In genomic region chr12:26617969-26618368, GRCm38 (mm10) we compare ENCODE assay signal across 16 mouse cellular contexts.
"Had no signal": no experiment of that assay in that cellular context is flagged by ENCODE, and none has a peak within 500 bp of the region (broad histone marks: within the 10 kb centered on the region; RNA-seq: fewer than 3 reads in every experiment).

No protein-coding gene starts in this region.

- H3K4me2 ChIP-seq: kidney, embryonic 15.5 days; liver, embryonic 11.5 days; liver, embryonic 15.5 days; lung, embryonic 14.5 days; midbrain, embryonic 12.5 days; neural tube, embryonic 13.5 days; stomach, embryonic 15.5 days had no signal

- H3K4me1 ChIP-seq: kidney, embryonic 15.5 days; liver, embryonic 15.5 days; stomach, embryonic 15.5 days had no signal

- H3K9me3 ChIP-seq: kidney, embryonic 15.5 days; liver, embryonic 15.5 days; midbrain, embryonic 12.5 days; neural tube, embryonic 13.5 days; stomach, embryonic 15.5 days had no signal

- H3K27ac ChIP-seq: kidney, embryonic 15.5 days; liver, embryonic 15.5 days; midbrain, embryonic 12.5 days; neural tube, embryonic 13.5 days; stomach, embryonic 15.5 days had no signal

- ATAC-seq: intestine, embryonic 16.5 days; midbrain, embryonic 16.5 days had no signal

- H3K27me3 ChIP-seq: kidney, embryonic 15.5 days; liver, embryonic 15.5 days; midbrain, embryonic 12.5 days; neural tube, embryonic 13.5 days; stomach, embryonic 15.5 days had no signal

- H3K9ac ChIP-seq: kidney, embryonic 15.5 days; liver, embryonic 15.5 days; lung, embryonic 14.5 days; midbrain, embryonic 12.5 days; neural tube, embryonic 13.5 days; stomach, embryonic 15.5 days had no signal

- H3K36me3 ChIP-seq: kidney, embryonic 15.5 days; liver, embryonic 15.5 days; midbrain, embryonic 12.5 days; neural tube, embryonic 13.5 days; stomach, embryonic 15.5 days had no signal

- H3K4me3 ChIP-seq: kidney, embryonic 15.5 days; liver, embryonic 15.5 days; midbrain, embryonic 12.5 days; neural tube, embryonic 13.5 days; stomach, embryonic 15.5 days had no signal

- DNase-seq: kidney, adult 2 months; kidney, postnatal 14 days; lung, embryonic 14.5 days; lung, postnatal 10 days; lung, postnatal 4 days; right cerebral cortex, postnatal 14 days; thymus, adult 2 months; thymus, postnatal 36 days had no signal
